Mouse (Mus musculus): ENCODE measurements at regions not wholly inside any gene's neighbourhood (a gene's known extent, or its start where the extent isn't known, plus 50 kb on each side); places are given as distances from the start of the nearest gene placed in this dataset.

- DNase-seq (ENCODE audit: low spot score) = no peak
These were observed 334.0 kb downstream of the Med10 start for GRCm38 (mm10) chr13:70136209-70136608.

DNA sequence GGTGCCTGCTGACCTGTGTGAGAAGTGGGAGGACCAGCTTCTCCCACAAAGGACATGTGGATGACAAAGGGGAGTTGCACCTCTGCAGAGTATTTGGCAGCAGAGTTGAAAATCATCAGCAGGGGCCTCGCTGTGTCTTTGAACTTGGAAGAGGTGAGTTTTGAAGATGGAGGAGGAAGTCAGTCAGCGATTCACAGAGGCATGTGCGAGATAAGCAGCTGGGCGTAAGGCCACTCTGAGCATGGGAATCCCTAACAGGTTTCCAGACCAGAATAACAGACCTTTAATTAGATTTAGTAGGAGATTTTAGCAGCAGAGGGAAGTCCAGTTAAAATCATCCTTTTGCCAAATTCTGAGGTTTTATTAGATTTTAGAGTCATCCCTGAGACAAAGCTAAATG, 342.3 kb downstream of the Med10 start:
- DNase-seq (ENCODE audit: low spot score) (no peak), ATAC-seq (no peak)
- Histone ChIP-seq H3K4me2 (replicated peaks; ENCODE audit: low read depth, low read length) (no peak overlapping the region), H3K9ac (replicated peaks; ENCODE audit: low read depth) (no peak overlapping the region), H3K4me3 (ENCODE audit: low read depth, low read length) (no peak overlapping the region), H3K36me3 (ENCODE audit: insufficient read depth, low read length) (no peaks in the 10 kb centered on the region), H3K27me3 (replicated peaks; ENCODE audit: insufficient read depth, low read length) (no peaks in the 10 kb centered on the region), H3K27ac (ENCODE audit: low read length) (no peak overlapping the region), H3K4me1 (ENCODE audit: insufficient read depth, low read depth, low read length) (no peaks in the 10 kb centered on the region), H3K9me3 (ENCODE audit: low read length) (no peaks in the 10 kb centered on the region)
- WGBS = 57% methylated on average over 4 of the region's 4 CpGs
- TF ChIP-seq CTCF (IDR thresholded peaks at IDR 0.05) (no peak), EP300 (IDR thresholded peaks at IDR 0.05) (no peak)

More at GRCm38 (mm10) chr13:70136209-70136608, 334.0 kb downstream of the Med10 start:
- H3K9ac ChIP-seq (replicated peaks; ENCODE audit: low read depth) = no peak overlapping the region
- H3K9me3 ChIP-seq (ENCODE audit: low read length) = no peaks in the 10 kb centered on the region
- H3K4me1 ChIP-seq (ENCODE audit: insufficient read depth, low read depth, low read length) = no peaks in the 10 kb centered on the region
- ATAC-seq = no peak
- H3K4me3 ChIP-seq (ENCODE audit: low read depth, low read length) = no peak overlapping the region
- H3K4me2 ChIP-seq (replicated peaks; ENCODE audit: low read depth, low read length) = no peak overlapping the region
- no peaks in the 10 kb centered on the region for H3K27me3 ChIP-seq (replicated peaks; ENCODE audit: insufficient read depth, low read length)
- no peaks in the 10 kb centered on the region for H3K36me3 ChIP-seq (ENCODE audit: insufficient read depth, low read length)
- no peak for TF ChIP-seq EP300 (IDR thresholded peaks at IDR 0.05)
- no peak for TF ChIP-seq CTCF (IDR thresholded peaks at IDR 0.05)
- 73% methylated on average over 1 of the region's 1 CpGs for WGBS
- no peak overlapping the region for H3K27ac ChIP-seq (ENCODE audit: low read length)

DNA sequence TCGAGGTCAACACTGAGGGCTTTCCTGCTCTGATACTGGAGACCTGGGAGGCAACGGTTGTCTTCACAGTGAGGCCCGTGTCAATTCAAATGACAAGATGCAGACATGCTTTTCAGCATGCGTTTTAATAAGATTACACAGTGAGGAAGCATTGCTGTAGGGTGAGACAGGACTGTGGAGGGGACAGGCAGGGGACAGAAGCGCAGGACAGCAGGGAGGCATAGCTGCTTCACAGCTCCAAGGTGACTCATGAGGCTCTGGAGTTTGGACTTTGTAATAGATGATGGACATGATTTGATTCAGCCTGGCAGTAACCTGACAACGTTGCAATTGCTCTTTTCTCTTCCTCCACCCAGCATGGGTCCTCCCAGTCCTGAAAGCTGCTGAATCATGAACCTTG, 343.3 kb downstream of the Med10 start:
- H3K4me3 ChIP-seq (ENCODE audit: low read depth, low read length) = no peak overlapping the region
- no peaks in the 10 kb centered on the region for H3K36me3 ChIP-seq (ENCODE audit: insufficient read depth, low read length)
- 73% methylated on average over 6 of the region's 6 CpGs for WGBS
- H3K27ac ChIP-seq (ENCODE audit: low read length) = no peak overlapping the region
- DNase-seq (ENCODE audit: low spot score) (no peak), ATAC-seq (no peak)
- H3K4me2 ChIP-seq (replicated peaks; ENCODE audit: low read depth, low read length) = no peak overlapping the region
- TF ChIP-seq CTCF (IDR thresholded peaks at IDR 0.05) (no peak), EP300 (IDR thresholded peaks at IDR 0.05) (no peak)
- H3K4me1 ChIP-seq (ENCODE audit: insufficient read depth, low read depth, low read length) = no peaks in the 10 kb centered on the region
- no peak overlapping the region for H3K9ac ChIP-seq (replicated peaks; ENCODE audit: low read depth)
- no peaks in the 10 kb centered on the region for H3K27me3 ChIP-seq (replicated peaks; ENCODE audit: insufficient read depth, low read length)
- H3K9me3 ChIP-seq (ENCODE audit: low read length) = no peaks in the 10 kb centered on the region

DNA sequence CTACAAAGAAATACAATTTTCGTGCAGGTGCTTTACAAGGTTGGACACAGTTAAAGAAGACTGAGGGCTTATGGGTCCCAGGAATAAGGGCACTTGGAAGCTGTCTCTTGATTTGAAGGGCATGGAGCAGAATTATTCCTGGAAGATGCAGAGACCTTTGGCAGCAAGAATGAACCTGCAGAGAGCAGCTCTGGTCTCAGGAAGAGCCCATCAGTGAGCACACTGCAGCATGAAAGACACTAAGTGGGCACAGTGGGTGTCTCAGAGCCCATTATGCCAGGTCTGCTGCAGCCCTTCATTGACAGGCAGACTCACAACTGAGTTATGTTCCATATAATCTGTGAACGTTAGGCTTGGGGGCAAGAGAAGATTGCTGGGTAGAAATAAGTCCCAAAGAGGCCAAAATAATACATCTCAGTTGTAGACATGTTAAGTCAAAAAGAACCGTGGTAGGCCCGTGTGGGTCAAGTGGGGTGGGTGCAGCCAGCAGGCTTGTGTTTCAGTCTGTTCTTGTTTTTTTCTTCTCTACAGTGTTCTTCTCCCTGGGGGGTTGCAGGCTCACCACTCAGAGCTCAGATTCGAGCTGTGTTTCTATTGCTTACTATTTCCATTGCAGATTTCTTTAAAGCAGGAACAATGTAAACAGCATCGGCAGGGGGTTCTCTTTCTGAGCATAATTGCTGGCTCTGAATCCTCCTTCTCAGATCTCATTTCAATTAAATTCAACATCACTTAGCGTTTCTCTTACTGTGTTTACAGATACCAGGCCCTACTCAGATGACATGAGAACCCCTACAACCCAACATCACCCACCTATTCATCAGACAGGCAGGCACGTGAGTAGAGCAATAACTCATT, 347.1 kb downstream of the Med10 start:
- H3K4me2 ChIP-seq (replicated peaks; ENCODE audit: low read depth, low read length) = no peak overlapping the region
- WGBS = 29% methylated on average over 8 of the region's 8 CpGs
- no peak for ATAC-seq

GRCm38 (mm10) chr13:70149899-70150184, 347.6 kb downstream of the Med10 start:
- H3K27me3 ChIP-seq (replicated peaks; ENCODE audit: insufficient read depth, low read length) = no peaks in the 10 kb centered on the region
- no peaks in the 10 kb centered on the region for H3K36me3 ChIP-seq (ENCODE audit: insufficient read depth, low read length)
- DNase-seq (ENCODE audit: low spot score) (no peak), ATAC-seq (no peak)
- no peak overlapping the region for H3K4me3 ChIP-seq (ENCODE audit: low read depth, low read length)
- H3K27ac ChIP-seq (ENCODE audit: low read length) = no peak overlapping the region
- 52% methylated on average over 10 of the region's 10 CpGs for WGBS
- no peaks in the 10 kb centered on the region for H3K4me1 ChIP-seq (ENCODE audit: insufficient read depth, low read depth, low read length)
- H3K9ac ChIP-seq (replicated peaks; ENCODE audit: low read depth) = no peak overlapping the region
- no peaks in the 10 kb centered on the region for H3K9me3 ChIP-seq (ENCODE audit: low read length)
- H3K4me2 ChIP-seq (replicated peaks; ENCODE audit: low read depth, low read length) = no peak overlapping the region
- no peak for TF ChIP-seq EP300 (IDR thresholded peaks at IDR 0.05)
- no peak for TF ChIP-seq CTCF (IDR thresholded peaks at IDR 0.05)

More for the DNA sequence above, 347.1 kb downstream of the Med10 start:
- Histone ChIP-seq H3K9ac (replicated peaks; ENCODE audit: low read depth) (no peak overlapping the region), H3K4me1 (ENCODE audit: insufficient read depth, low read depth, low read length) (no peaks in the 10 kb centered on the region), H3K9me3 (ENCODE audit: low read length) (no peaks in the 10 kb centered on the region), H3K4me3 (ENCODE audit: low read depth, low read length) (no peak overlapping the region), H3K27me3 (replicated peaks; ENCODE audit: insufficient read depth, low read length) (no peaks in the 10 kb centered on the region), H3K36me3 (ENCODE audit: insufficient read depth, low read length) (no peaks in the 10 kb centered on the region), H3K27ac (ENCODE audit: low read length) (no peak overlapping the region)
- TF ChIP-seq CTCF (IDR thresholded peaks at IDR 0.05) (no peak), EP300 (IDR thresholded peaks at IDR 0.05) (no peak)
- no peak for DNase-seq (ENCODE audit: low spot score)

- H3K4me1 ChIP-seq (ENCODE audit: insufficient read depth, low read depth, low read length) = no peaks in the 10 kb centered on the region
- no peaks in the 10 kb centered on the region for H3K27me3 ChIP-seq (replicated peaks; ENCODE audit: insufficient read depth, low read length)
- WGBS = 50% methylated on average over 8 of the region's 8 CpGs
- H3K4me3 ChIP-seq (ENCODE audit: low read depth, low read length) = no peak overlapping the region
- no peak overlapping the region for H3K27ac ChIP-seq (ENCODE audit: low read length)
- no peak overlapping the region for H3K9ac ChIP-seq (replicated peaks; ENCODE audit: low read depth)
- no peaks in the 10 kb centered on the region for H3K9me3 ChIP-seq (ENCODE audit: low read length)
- H3K36me3 ChIP-seq (ENCODE audit: insufficient read depth, low read length) = no peaks in the 10 kb centered on the region
- H3K4me2 ChIP-seq (replicated peaks; ENCODE audit: low read depth, low read length) = no peak overlapping the region
- DNase-seq (ENCODE audit: low spot score) = no peak
- TF ChIP-seq EP300 (IDR thresholded peaks at IDR 0.05) = no peak
- ATAC-seq = no peak
These were observed 350.9 kb downstream of the Med10 start for GRCm38 (mm10) chr13:70153062-70153461.

Data from lung, postnatal 0 days (tissue).